Mouse (Mus musculus) kidney, adult 18-20 months (tissue): ENCODE measurements around the gene Rps27.
A peak's percentile ranks its signal among the peaks of the same experiment; 100 is the strongest.

Experiments
- DNase-seq: peaks from one replicate; pipeline ENCODE4 v3.0.0; 2021

The Rps27 gene

GRCm38 (mm10) chr3:90231075-90231474, 17.6 kb upstream of the Rps27 start:
- no peak for DNase-seq

- DNase-seq: no peak
Observed at GRCm38 (mm10) chr3:90224331-90224730, 10.9 kb upstream of the Rps27 start.

GRCm38 (mm10) chr3:90222941-90223340, 9.5 kb upstream of the Rps27 start:
- no peak for DNase-seq

- no peak for DNase-seq
Observed at GRCm38 (mm10) chr3:90222455-90222854, 9.0 kb upstream of the Rps27 start.

- DNase-seq: no peak
Observed at GRCm38 (mm10) chr3:90221123-90221522, 7.7 kb upstream of the Rps27 start.

- DNase-seq: peak; percentile 84
Observed at GRCm38 (mm10) chr3:90220531-90220951, 7.1 kb upstream of the Rps27 start.

GRCm38 (mm10) chr3:90220088-90220487, 6.6 kb upstream of the Rps27 start:
- peak; percentile 64 for DNase-seq

GRCm38 (mm10) chr3:90215825-90216380, 2.5 kb upstream of the Rps27 start:
- no peak for DNase-seq

GRCm38 (mm10) chr3:90213956-90214684, 669 bp upstream of the Rps27 start:
- peak; percentile 33 for DNase-seq

GRCm38 (mm10) chr3:90212723-90213122, 728 bp downstream of the Rps27 start:
- DNase-seq: no peak

- no peak for DNase-seq
Observed at GRCm38 (mm10) chr3:90211475-90212398, 1.7 kb downstream of the Rps27 start.

GRCm38 (mm10) chr3:90209908-90210566, 3.4 kb downstream of the Rps27 start:
- no peak for DNase-seq

- DNase-seq: no peak
Observed at GRCm38 (mm10) chr3:90208662-90209061, 4.8 kb downstream of the Rps27 start.

GRCm38 (mm10) chr3:90204582-90204981, 8.9 kb downstream of the Rps27 start:
- DNase-seq: no peak

- DNase-seq: no peak
Observed at GRCm38 (mm10) chr3:90203619-90204018, 9.8 kb downstream of the Rps27 start.

- DNase-seq: no peak
Observed at GRCm38 (mm10) chr3:90202884-90203283, 10.6 kb downstream of the Rps27 start.

GRCm38 (mm10) chr3:90197548-90197947, 15.9 kb downstream of the Rps27 start:
- no peak for DNase-seq

- DNase-seq: no peak
Observed at GRCm38 (mm10) chr3:90195644-90196043, 17.8 kb downstream of the Rps27 start.

- no peak for DNase-seq
Observed at GRCm38 (mm10) chr3:90194759-90195158, 18.7 kb downstream of the Rps27 start.

- DNase-seq: no peak
Observed at GRCm38 (mm10) chr3:90190859-90191510, 22.5 kb downstream of the Rps27 start.

GRCm38 (mm10) chr3:90183581-90183980, 29.9 kb downstream of the Rps27 start:
- DNase-seq: no peak

- DNase-seq: no peak
Observed at GRCm38 (mm10) chr3:90179566-90179965, 33.9 kb downstream of the Rps27 start.
